Mouse (Mus musculus): ENCODE results near the gene Stat5b. TPM values are rescaled to one million over a fixed set of nuclear protein-coding genes. Genes with fewer than 3 reads are reported as not detected.

The Stat5b gene
- polyA plus RNA-seq, 1 experiment = 178 TPM

- Histone ChIP-seq H3K4me3 (ENCODE audit: control insufficient read depth, insufficient read depth, low read length) (no peak overlapping the region), H3K4me1 (replicated peaks; ENCODE audit: control insufficient read depth, insufficient read depth, low read length) (peaks cover 16% of the 10 kb centered on the region), H3K27ac (ENCODE audit: control insufficient read depth, insufficient read depth, low read length) (no peak overlapping the region), H3K36me3 (ENCODE audit: control insufficient read depth, insufficient read depth, low read length) (no peaks in the 10 kb centered on the region), H3K27me3 (ENCODE audit: control insufficient read depth, insufficient read depth, low read length) (no peaks in the 10 kb centered on the region)
- WGBS = 91% methylated on average over 9 of the region's 9 CpGs
- TF ChIP-seq CTCF (IDR thresholded peaks at IDR 0.05; ENCODE audit: borderline replicate concordance, control insufficient read depth, extremely low read depth, insufficient read depth, low read length, poor library complexity) = no peak
- TF ChIP-seq POLR2A (IDR thresholded peaks at IDR 0.05; ENCODE audit: control insufficient read depth, extremely low read depth, insufficient read depth, low read length, poor library complexity) = no peak
- no peak for DNase-seq
Measured at GRCm38 (mm10) chr11:100766726-100767125, 83.8 kb downstream of the Stat5b start.

- H3K36me3 ChIP-seq (ENCODE audit: control insufficient read depth, insufficient read depth, low read length) = no peaks in the 10 kb centered on the region
- H3K27me3 ChIP-seq (ENCODE audit: control insufficient read depth, insufficient read depth, low read length) = no peaks in the 10 kb centered on the region
Measured at GRCm38 (mm10) chr11:100762831-100763230, 87.7 kb downstream of the Stat5b start, which contains the start of gene Hcrt. Gene Hcrt (minus strand): TSS chr11:100762931.

GRCm38 (mm10) chr11:100761547-100762045 lies 88.9 kb downstream of the Stat5b start:
- peaks cover 19% of the 10 kb centered on the region for H3K4me1 ChIP-seq (replicated peaks; ENCODE audit: control insufficient read depth, insufficient read depth, low read length)
- peak; percentile 95 for TF ChIP-seq CTCF (IDR thresholded peaks at IDR 0.05; ENCODE audit: borderline replicate concordance, control insufficient read depth, extremely low read depth, insufficient read depth, low read length, poor library complexity)
- TF ChIP-seq POLR2A (IDR thresholded peaks at IDR 0.05; ENCODE audit: control insufficient read depth, extremely low read depth, insufficient read depth, low read length, poor library complexity) = no peak
- peak overlapping the region; percentile 48 for H3K4me3 ChIP-seq (ENCODE audit: control insufficient read depth, insufficient read depth, low read length)
- WGBS = 1% methylated on average over 27 of the region's 27 CpGs
- DNase-seq = peak; percentile 75
- H3K27me3 ChIP-seq (ENCODE audit: control insufficient read depth, insufficient read depth, low read length) = no peaks in the 10 kb centered on the region
- H3K36me3 ChIP-seq (ENCODE audit: control insufficient read depth, insufficient read depth, low read length) = no peaks in the 10 kb centered on the region
- no peak overlapping the region for H3K27ac ChIP-seq (ENCODE audit: control insufficient read depth, insufficient read depth, low read length)

More at GRCm38 (mm10) chr11:100762831-100763230, 87.7 kb downstream of the Stat5b start, which contains the start of gene Hcrt:
- H3K4me1 ChIP-seq (replicated peaks; ENCODE audit: control insufficient read depth, insufficient read depth, low read length) = peaks cover 19% of the 10 kb centered on the region
- TF ChIP-seq CTCF (IDR thresholded peaks at IDR 0.05; ENCODE audit: borderline replicate concordance, control insufficient read depth, extremely low read depth, insufficient read depth, low read length, poor library complexity) = no peak
- TF ChIP-seq POLR2A (IDR thresholded peaks at IDR 0.05; ENCODE audit: control insufficient read depth, extremely low read depth, insufficient read depth, low read length, poor library complexity) = no peak
- no peak for DNase-seq
- WGBS = 95% methylated on average over 7 of the region's 7 CpGs
- H3K27ac ChIP-seq (ENCODE audit: control insufficient read depth, insufficient read depth, low read length) = no peak within 1 kb of the TSS
- peak within 1 kb of the TSS; percentile 48 for H3K4me3 ChIP-seq (ENCODE audit: control insufficient read depth, insufficient read depth, low read length)

- Histone ChIP-seq H3K27me3 (ENCODE audit: control insufficient read depth, insufficient read depth, low read length) (no peaks in the 10 kb centered on the region), H3K4me1 (replicated peaks; ENCODE audit: control insufficient read depth, insufficient read depth, low read length) (peaks cover 19% of the 10 kb centered on the region), H3K27ac (ENCODE audit: control insufficient read depth, insufficient read depth, low read length) (no peak within 1 kb of the TSS), H3K36me3 (ENCODE audit: control insufficient read depth, insufficient read depth, low read length) (no peaks in the 10 kb centered on the region), H3K4me3 (ENCODE audit: control insufficient read depth, insufficient read depth, low read length) (peak within 1 kb of the TSS; percentile 40)
- peak; percentile 74 for DNase-seq
- WGBS = under 1% methylated on average over 50 of the region's 51 CpGs
- TF ChIP-seq CTCF (IDR thresholded peaks at IDR 0.05; ENCODE audit: borderline replicate concordance, control insufficient read depth, extremely low read depth, insufficient read depth, low read length, poor library complexity) (no peak; the same call in 1 of the 2 replicates), POLR2A (IDR thresholded peaks at IDR 0.05; ENCODE audit: control insufficient read depth, extremely low read depth, insufficient read depth, low read length, poor library complexity) (no peak)
Measured at GRCm38 (mm10) chr11:100759611-100760233, 90.8 kb downstream of the Stat5b start, which contains the start of gene Kcnh4. Gene Kcnh4 (minus strand): TSS chr11:100759942.

- peak overlapping the region; percentile 40 for H3K4me3 ChIP-seq (ENCODE audit: control insufficient read depth, insufficient read depth, low read length)
- WGBS = 5% methylated on average over 35 of the region's 35 CpGs
- peak; percentile 57 for DNase-seq
- TF ChIP-seq POLR2A (IDR thresholded peaks at IDR 0.05; ENCODE audit: control insufficient read depth, extremely low read depth, insufficient read depth, low read length, poor library complexity) (no peak), CTCF (IDR thresholded peaks at IDR 0.05; ENCODE audit: borderline replicate concordance, control insufficient read depth, extremely low read depth, insufficient read depth, low read length, poor library complexity) (peak; percentile 43; the same call in 1 of the 2 replicates)
- no peaks in the 10 kb centered on the region for H3K36me3 ChIP-seq (ENCODE audit: control insufficient read depth, insufficient read depth, low read length)
- no peaks in the 10 kb centered on the region for H3K27me3 ChIP-seq (ENCODE audit: control insufficient read depth, insufficient read depth, low read length)
- peaks cover 25% of the 10 kb centered on the region for H3K4me1 ChIP-seq (replicated peaks; ENCODE audit: control insufficient read depth, insufficient read depth, low read length)
- H3K27ac ChIP-seq (ENCODE audit: control insufficient read depth, insufficient read depth, low read length) = no peak overlapping the region
Measured at GRCm38 (mm10) chr11:100758707-100759610, 91.6 kb downstream of the Stat5b start.

- TF ChIP-seq CTCF (IDR thresholded peaks at IDR 0.05; ENCODE audit: borderline replicate concordance, control insufficient read depth, extremely low read depth, insufficient read depth, low read length, poor library complexity) (no peak), POLR2A (IDR thresholded peaks at IDR 0.05; ENCODE audit: control insufficient read depth, extremely low read depth, insufficient read depth, low read length, poor library complexity) (no peak)
- WGBS = 48% methylated on average over 12 of the region's 12 CpGs
Measured at GRCm38 (mm10) chr11:100757566-100757965, 93.0 kb downstream of the Stat5b start.

More at GRCm38 (mm10) chr11:100757566-100757965, 93.0 kb downstream of the Stat5b start:
- Histone ChIP-seq H3K4me1 (replicated peaks; ENCODE audit: control insufficient read depth, insufficient read depth, low read length) (peaks cover 29% of the 10 kb centered on the region), H3K27me3 (ENCODE audit: control insufficient read depth, insufficient read depth, low read length) (no peaks in the 10 kb centered on the region), H3K36me3 (ENCODE audit: control insufficient read depth, insufficient read depth, low read length) (no peaks in the 10 kb centered on the region), H3K27ac (ENCODE audit: control insufficient read depth, insufficient read depth, low read length) (no peak overlapping the region), H3K4me3 (ENCODE audit: control insufficient read depth, insufficient read depth, low read length) (no peak overlapping the region)
- no peak for DNase-seq
